Mouse (Mus musculus) limb, embryonic 11.5 days (tissue): ENCODE measurements around the gene Fam120b. TPM values are rescaled to one million over a fixed set of nuclear protein-coding genes. Genes with fewer than 3 reads are reported as not detected.

ENCODE experiments used
- ATAC-seq: fragments of 200-750 bp; cut with Nextera tagmentation; 2 replicates; pipeline ENCODE4 v1.8.0; 2017; ENCODE audit warnings: low read depth; ENCODE audit not compliant: insufficient number of reproducible peaks, low FRiP score, low TSS enrichment
- DNase-seq: peaks from one replicate; pipeline ENCODE4 v3.0.0-alpha.2; 2015; ENCODE audit warnings: low spot score
- H3K27ac ChIP-seq: fragments of 300-500 bp; sonication (generic); replicated peaks from 2 replicates; pipeline ENCODE4 v1.5.1; 2014; ENCODE audit warnings: low read depth, mild to moderate bottlenecking, low read length
- H3K27me3 ChIP-seq: fragments of 300-500 bp; sonication (generic); 2 replicates; pipeline ENCODE4 v1.6.1; 2014; ENCODE audit warnings: mild to moderate bottlenecking, low read length, mixed read lengths; ENCODE audit not compliant: control insufficient read depth, insufficient read depth
- H3K36me3 ChIP-seq: fragments of 300-500 bp; sonication (generic); 2 replicates; pipeline ENCODE4 v1.6.1; 2014; ENCODE audit warnings: mild to moderate bottlenecking, low read length, moderate library complexity, mixed read lengths; ENCODE audit not compliant: control insufficient read depth, insufficient read depth
- H3K4me1 ChIP-seq: fragments of 300-500 bp; sonication (generic); 2 replicates; pipeline ENCODE4 v1.6.1; 2014; ENCODE audit warnings: low read length, mixed read lengths; ENCODE audit not compliant: control insufficient read depth, insufficient read depth
- H3K4me2 ChIP-seq: fragments of 300-500 bp; sonication (generic); 2 replicates; pipeline ENCODE4 v1.6.1; 2014; ENCODE audit warnings: low read depth, mild to moderate bottlenecking, moderate library complexity; ENCODE audit not compliant: severe bottlenecking
- H3K4me3 ChIP-seq: fragments of 300-500 bp; sonication (generic); 2 replicates; pipeline ENCODE4 v1.5.1; 2014; ENCODE audit warnings: low read depth, low read length
- H3K9ac ChIP-seq: fragments of 300-500 bp; sonication (generic); 2 replicates; pipeline ENCODE4 v1.6.1; 2014; ENCODE audit warnings: mild to moderate bottlenecking, low read length
- H3K9me3 ChIP-seq: fragments of 300-500 bp; sonication (generic); 2 replicates; pipeline ENCODE4 v1.6.1; 2016; ENCODE audit warnings: low read length; ENCODE audit not compliant: control insufficient read depth
- WGBS: fragments of 180-500 bp; shearing (Covaris S2); extraction: QIAGEN DNeasy Blood & Tissue Kit; methylation state at CpG from one replicate; pipeline ENCODE4 v1.1.7; 2014; 5-methylcytosine and 5-hydroxymethylcytosine counted together
- polyA plus RNA-seq: library from polyadenylated mRNA; unstranded; fragments of >200 nt; fragmentation: Nextera tagmentation; extraction: Ambion mirVana; gene quantifications from 2 replicates; pipeline ENCODE4 v1.2.1, GENCODE M21; 2014

Gene Fam120b
- polyA plus RNA-seq, 1 experiment from 2014 or later: 27.2 TPM

DNA sequence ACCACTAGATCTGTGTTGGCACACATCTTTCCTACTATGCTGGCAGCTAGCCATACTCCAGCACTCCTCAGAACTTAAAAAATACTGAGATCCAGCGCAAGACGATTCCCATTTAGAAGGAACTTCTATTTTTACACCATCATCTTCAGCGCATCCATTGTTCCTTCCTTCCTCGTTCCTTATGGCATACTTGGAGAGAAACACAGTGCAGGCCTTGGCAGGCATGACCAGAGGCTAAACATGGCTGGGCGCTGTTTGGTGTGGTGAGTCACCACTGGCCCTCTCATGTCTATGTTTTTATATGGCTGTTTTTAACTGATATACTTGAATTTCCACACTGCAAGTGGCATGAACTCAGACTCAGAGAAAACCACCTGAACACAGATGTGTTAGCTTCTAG is 30.4 kb upstream of the Fam120b start:
- Histone ChIP-seq H3K27me3 (no peaks in the 10 kb centered on the region), H3K27ac (no peak overlapping the region), H3K9me3 (no peaks in the 10 kb centered on the region), H3K4me3 (no peak overlapping the region), H3K4me2 (no peak overlapping the region), H3K9ac (no peak overlapping the region), H3K36me3 (no peaks in the 10 kb centered on the region), H3K4me1 (no peaks in the 10 kb centered on the region)
- no peak for ATAC-seq
- no peak for DNase-seq
- WGBS: 87% methylated on average over 5 of the region's 5 CpGs

DNA sequence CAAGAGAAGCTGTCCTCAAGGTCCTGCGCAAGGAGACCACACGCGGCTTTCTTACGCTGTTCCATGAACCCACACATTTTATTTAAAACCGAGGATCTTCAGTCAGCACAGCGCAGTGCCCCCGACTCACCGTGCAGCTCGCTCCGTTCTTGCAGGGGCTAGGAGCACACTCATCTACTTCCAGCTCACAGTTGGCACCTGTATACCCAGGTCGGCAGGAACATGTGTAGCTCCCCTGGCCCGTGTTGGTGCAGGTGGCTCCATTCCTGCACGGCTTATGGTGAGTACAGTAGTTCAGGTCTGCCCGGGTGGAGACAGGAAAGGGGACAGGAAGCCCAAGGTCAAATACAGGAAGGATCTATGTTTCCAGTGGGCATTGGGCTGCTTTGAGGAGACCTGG is 25.6 kb upstream of the Fam120b start:
- WGBS: 91% methylated on average over 14 of the region's 14 CpGs
- Histone ChIP-seq H3K36me3 (no peaks in the 10 kb centered on the region), H3K9ac (no peak overlapping the region), H3K9me3 (no peaks in the 10 kb centered on the region), H3K27me3 (peaks cover 29% of the 10 kb centered on the region), H3K4me2 (no peak overlapping the region), H3K4me1 (peaks cover 6% of the 10 kb centered on the region; the same call in 1 of the 2 replicates), H3K27ac (no peak overlapping the region), H3K4me3 (no peak overlapping the region)
- ATAC-seq: no peak
- DNase-seq: no peak

DNA sequence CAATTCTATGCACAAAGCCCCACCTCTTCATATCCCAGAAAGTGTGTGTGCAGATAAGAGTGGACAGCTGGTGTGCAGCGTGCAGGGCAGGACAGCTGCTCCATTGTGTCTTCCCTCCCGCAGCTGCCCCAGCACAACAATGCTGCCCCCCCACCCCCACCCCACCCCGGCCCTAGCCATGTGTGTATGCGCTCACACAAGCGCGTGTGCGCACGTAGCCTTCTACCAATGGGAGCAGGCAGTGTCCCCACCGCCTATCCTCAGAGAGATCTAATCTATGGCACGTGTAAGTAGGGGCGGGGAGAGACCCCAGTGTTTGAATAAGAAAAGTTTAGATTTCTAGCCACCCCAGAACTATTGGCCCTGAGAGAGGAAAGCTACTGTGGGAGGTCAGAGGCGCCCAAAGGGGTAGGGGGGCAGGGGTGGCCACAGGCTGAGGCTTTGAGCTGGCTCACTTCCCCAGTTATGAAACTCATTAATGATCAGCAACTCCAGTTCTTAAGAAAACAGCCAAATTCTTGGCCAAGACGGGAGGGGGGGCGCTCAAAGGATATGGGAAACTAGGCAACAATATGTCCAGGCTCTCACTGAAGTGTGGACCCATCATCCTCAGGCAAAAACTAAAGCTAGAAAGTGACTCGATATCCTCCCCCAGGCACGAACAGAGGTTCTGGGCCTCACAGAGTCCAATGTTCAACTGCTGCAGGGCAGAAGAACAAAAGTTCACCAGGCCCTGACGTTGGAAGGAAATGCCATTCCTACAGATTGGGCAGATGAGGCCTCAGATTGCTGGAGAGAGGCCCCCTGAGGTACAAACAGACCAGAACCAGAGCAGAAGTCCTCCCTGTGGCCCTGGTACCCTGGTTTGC is 23.8 kb upstream of the Fam120b start:
- Histone ChIP-seq H3K4me1 (peaks cover 11% of the 10 kb centered on the region), H3K9ac (no peak overlapping the region), H3K4me2 (no peak overlapping the region), H3K36me3 (no peaks in the 10 kb centered on the region), H3K9me3 (no peaks in the 10 kb centered on the region), H3K27ac (no peak overlapping the region), H3K4me3 (no peak overlapping the region), H3K27me3 (peaks cover 45% of the 10 kb centered on the region)
- no peak for ATAC-seq
- peak; percentile 20 for DNase-seq
- WGBS: 67% methylated on average over 17 of the region's 17 CpGs

DNA sequence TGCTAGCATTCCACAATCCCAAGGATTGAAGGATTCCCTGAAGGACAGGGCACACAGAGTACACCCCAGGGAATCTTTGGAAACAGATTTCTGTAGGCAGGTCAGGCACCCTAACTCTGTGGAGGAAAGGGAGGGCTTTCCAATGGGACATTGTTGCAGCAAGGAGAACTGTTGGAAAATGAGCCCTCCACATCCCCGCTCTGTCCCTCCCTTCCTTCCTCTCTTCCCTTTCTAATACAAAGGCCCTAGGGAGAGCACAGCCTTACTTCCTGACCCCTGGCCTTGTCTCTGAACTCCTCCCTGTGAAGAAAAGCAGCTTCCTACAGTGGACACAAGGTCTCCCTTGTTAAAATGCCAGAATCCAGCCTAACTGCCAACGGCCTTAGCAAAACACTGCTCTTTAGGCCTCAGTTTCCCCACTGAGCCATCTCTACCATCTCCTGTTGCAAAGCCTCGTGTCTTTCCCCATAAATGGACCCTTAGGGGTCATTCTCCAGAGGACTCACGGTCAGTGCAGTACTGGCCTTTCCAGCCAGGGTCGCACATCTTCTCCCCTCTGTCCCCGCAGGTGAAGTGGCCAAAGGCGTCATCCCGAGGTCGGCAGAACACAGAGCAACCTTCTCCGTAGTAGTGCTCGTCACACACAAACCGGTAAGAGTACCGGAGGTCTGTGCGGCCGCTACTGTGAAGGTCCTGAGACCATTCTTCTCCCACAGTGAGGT is 22.9 kb upstream of the Fam120b start:
- Histone ChIP-seq H3K27me3 (peaks cover 53% of the 10 kb centered on the region), H3K4me1 (peaks cover 13% of the 10 kb centered on the region), H3K27ac (no peak overlapping the region), H3K9me3 (no peaks in the 10 kb centered on the region), H3K36me3 (no peaks in the 10 kb centered on the region), H3K4me3 (no peak overlapping the region), H3K4me2 (peak overlapping the region; percentile 3; the same call in 1 of the 2 replicates), H3K9ac (no peak overlapping the region)
- no peak for ATAC-seq
- DNase-seq: peak; percentile 20
- WGBS: 55% methylated on average over 15 of the region's 15 CpGs

DNA sequence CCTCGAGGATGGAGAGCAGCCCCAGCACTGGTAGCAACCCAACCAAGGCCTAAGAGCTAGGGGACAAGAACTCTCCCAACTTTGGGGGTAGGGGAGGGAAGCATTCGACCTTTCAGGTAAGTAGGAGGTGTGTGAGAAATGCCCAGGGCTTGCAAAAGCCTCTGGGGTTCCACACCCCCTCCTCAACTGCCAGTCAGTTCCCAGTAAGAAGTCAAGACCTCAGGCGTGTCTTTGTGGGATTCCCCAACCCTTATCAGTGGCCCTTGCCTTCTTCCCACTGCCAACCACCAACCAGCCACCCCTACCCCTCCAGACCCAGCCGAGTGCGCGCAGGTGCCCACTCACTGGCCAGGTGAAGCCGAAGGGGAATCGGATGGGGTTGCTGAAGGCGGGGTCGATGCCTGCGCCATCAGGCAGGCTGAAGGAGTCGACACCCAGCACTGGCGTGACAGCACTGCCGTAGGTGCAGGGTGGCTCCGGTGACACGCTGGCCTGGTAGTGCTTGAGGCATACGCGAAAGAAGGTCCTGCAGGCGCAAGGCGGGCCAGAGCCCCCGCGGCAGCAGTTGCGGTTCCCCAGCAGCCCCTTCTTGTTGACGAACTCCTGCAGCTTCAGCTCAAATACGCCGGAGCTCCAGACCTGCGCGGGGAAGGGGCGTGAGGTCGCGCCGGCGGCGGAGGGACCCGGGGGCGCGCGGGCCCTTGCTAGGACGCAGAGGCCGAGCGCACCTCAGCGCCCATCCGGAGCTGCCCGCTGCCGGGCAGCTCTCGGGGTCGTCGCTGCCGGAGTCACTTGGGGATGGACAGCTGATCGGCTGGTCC is 21.5 kb upstream of the Fam120b start:
- H3K9ac ChIP-seq: 0 out of 2 replicates have a peak overlapping the region, but pooled peaks have one; percentile 27
- peak overlapping the region; percentile 43 for H3K4me3 ChIP-seq
- H3K36me3 ChIP-seq: no peaks in the 10 kb centered on the region
- H3K27me3 ChIP-seq: peaks cover 67% of the 10 kb centered on the region
- DNase-seq (peak; percentile 56), ATAC-seq (no peak)
- H3K4me2 ChIP-seq: peak overlapping the region; percentile 81
- peaks cover 13% of the 10 kb centered on the region for H3K4me1 ChIP-seq
- no peak overlapping the region for H3K27ac ChIP-seq
- no peaks in the 10 kb centered on the region; the same call in 1 of the 2 replicates for H3K9me3 ChIP-seq
- 1% methylated on average over 49 of the region's 50 CpGs for WGBS

DNA sequence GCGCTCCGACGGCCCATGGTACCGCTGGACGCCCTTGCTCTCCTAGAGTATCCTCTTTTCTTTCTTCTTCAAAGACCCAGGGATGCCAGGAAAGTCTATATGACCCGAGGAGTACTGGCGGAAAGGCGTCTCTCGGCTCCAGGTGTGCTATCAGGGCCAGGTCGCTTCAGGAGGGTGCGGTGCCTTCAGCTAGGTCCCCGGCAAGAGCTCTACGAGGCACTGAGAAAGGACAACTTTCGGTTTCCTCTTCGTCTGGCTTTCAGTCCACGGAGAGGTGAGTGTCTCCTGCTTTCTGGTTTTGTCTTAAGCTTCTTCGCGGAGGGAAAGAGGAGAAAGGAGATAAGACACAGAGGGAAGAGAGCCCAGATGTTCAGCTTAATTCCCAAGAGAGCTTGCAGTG is 20.8 kb upstream of the Fam120b start:
- peaks cover 73% of the 10 kb centered on the region for H3K27me3 ChIP-seq
- peaks cover 13% of the 10 kb centered on the region for H3K4me1 ChIP-seq
- DNase-seq (peak; percentile 63), ATAC-seq (no peak)
- peak overlapping the region; percentile 81 for H3K4me2 ChIP-seq
- H3K36me3 ChIP-seq: no peaks in the 10 kb centered on the region
- under 1% methylated on average over 18 of the region's 18 CpGs for WGBS
- H3K9ac ChIP-seq: peak overlapping the region; percentile 43
- H3K27ac ChIP-seq: no peak overlapping the region
- peak overlapping the region; percentile 43 for H3K4me3 ChIP-seq
- H3K9me3 ChIP-seq: no peaks in the 10 kb centered on the region; the same call in 1 of the 2 replicates

DNA sequence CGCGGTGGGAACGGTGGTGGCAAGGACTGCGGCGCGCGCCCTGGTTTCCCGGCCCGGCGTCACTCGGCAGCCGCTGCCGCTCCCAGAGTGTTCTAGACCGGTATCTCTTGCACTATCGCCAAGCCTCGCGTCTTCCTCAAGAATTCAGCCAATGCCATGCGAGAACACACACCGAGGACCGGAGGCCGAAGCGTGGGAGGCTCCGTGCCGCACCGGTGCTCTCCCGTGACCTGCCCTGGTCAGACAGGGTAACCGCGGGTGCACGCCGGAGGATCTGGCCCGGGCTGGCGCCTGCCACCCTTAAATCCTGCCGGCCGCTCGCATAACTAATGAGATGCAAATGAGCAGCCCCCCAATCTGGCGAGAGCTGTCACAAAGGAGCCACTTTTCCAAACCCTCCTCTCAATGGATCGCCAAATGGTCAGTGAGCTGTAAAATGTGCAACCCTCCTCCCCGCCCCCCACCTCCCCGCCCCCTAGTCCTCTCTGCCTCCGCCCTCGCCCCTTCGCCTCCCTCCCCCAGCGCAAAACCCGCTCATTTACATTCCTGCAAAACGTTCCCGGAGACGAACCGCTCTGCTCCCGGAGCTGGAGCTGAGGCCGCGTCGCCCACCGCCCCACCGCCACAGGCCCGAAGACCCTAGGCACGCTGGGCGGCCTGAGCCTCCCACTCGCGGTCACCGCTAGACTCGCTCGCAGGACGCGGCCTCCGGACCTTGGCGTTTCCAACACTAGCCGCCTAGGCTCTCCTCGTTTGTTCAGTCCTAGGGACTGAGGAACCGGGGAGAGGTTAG is 20.1 kb upstream of the Fam120b start:
- H3K4me2 ChIP-seq: peak overlapping the region; percentile 81
- peak; percentile 66 for DNase-seq
- peak; percentile 38 for ATAC-seq
- H3K27ac ChIP-seq: no peak overlapping the region
- H3K9me3 ChIP-seq: no peaks in the 10 kb centered on the region; the same call in 1 of the 2 replicates
- H3K4me1 ChIP-seq: peaks cover 14% of the 10 kb centered on the region
- peak overlapping the region; percentile 56 for H3K9ac ChIP-seq
- H3K27me3 ChIP-seq: peaks cover 80% of the 10 kb centered on the region
- no peaks in the 10 kb centered on the region for H3K36me3 ChIP-seq
- under 1% methylated on average over 67 of the region's 69 CpGs for WGBS
- H3K4me3 ChIP-seq: peak overlapping the region; percentile 43
